Mouse (Mus musculus) right cerebral cortex, postnatal 14 days (tissue): ENCODE measurements around the gene Ak5.
A peak's percentile ranks its signal among the peaks of the same experiment; 100 is the strongest.
"Not testable (repeated sequence)": the region's sequence is repeated elsewhere in the genome, so short reads cannot be mapped to it uniquely, and the experiment has no call there.

Experiments used
- DNase-seq: peaks from one replicate; pipeline ENCODE4 v3.0.0; 2022

The Ak5 gene

DNA sequence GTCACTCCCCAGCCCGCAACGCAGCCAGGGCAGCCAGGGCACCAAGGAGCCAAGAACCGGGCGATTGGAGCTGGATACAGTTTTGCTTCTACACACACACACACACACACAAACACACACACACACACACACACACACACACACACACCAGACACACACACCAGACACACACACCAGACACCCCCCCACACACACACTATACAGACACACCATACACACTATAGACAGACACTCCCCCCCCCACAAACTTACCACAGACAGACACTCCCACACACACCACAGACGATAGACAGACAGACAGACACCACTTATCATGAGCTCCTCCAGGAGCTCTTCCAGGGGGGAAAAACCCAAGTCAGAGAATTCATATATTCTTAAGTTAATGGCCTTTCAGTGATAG is at the start of gene Ak5:
Ak5 (minus strand) TSS at position 122 of the 400 bp plus-strand sequence.
- no peak for DNase-seq

DNA sequence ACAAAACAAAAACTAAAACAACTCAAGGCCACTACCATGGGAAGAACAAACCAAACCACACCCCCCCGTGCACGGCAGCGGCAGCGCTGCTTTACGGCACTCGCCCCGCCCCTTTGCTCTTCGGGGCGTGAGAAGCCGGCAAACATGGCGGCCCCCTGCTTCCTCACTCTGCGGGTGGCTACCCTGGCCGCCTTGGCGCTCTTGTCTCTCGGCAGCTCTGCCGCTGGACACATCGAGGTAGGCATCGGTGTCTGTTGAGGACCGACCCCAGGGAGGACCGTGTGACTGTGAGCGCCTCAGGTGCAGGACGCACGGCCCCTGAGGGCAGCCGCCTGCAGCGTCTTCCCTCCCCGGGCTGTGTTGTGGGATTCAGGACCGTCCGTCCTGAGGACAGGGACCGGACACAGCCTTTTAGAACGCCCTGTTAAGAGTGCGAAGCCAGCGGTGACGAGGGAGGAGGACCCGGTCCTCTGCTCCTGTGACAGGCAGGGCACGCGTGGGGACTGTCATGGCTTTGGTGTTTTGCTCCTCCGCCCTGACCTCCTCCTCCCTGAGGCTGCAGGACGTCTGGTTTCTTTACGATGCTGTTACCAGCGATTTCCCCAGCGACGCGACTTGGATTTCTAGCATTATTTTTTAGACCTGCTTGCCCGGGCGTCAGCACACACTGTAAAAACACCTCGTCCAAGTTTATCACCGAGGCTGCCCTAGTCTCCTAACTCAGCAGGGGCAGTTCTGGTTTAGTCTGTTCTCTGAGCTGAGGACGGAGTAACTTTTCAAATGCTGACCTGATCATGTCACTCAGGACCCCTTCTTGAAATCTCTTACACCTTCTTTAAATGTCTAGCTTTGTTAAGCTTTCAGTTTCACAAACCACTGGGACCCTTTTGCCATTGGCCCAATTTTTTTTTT is 46.1 kb upstream of the Ak5 start, which contains the start of gene Pigk:
Pigk (plus strand) TSS at position 110 of the 912 bp plus-strand sequence.
- peak; percentile 88 for DNase-seq

DNA sequence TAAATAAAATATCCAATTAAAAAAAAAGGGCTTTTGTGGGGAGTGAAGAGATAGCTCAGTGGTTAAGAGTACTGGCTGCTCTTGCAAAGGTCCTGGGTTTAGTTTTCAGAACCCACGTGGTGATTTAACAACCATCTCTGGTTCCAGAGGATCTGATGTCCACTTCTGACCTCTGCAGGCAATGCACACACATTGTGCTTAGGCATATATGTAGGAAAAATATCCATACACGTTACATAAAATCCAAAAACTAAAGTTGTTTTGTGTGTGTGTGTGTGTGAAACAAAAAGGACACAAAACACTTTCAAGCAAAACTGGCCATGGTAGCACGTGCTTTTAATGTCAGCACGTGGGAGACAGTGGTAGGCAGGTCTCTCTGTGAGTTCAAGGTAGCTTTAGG is 44.8 kb upstream of the Ak5 start:
- no peak for DNase-seq

DNA sequence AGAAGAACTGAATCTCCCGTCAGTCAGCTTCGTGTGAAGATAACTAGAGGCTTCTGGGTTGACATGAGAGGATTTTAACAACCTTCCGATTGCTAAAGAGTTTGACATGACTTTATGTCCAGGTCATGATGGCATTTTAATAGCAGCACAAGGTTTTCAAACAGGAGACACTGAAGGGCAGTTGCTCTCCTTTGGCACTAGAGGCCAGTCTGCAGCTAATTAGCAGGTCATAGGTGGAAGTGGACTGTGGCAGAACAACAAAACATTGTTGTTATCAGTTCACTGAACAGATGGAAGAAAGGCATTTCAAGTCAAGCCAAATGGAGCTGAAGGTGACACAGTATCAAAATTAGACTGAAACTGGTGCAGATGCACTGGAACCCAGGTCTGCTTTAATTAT is 41.8 kb upstream of the Ak5 start:
- no peak for DNase-seq

DNA sequence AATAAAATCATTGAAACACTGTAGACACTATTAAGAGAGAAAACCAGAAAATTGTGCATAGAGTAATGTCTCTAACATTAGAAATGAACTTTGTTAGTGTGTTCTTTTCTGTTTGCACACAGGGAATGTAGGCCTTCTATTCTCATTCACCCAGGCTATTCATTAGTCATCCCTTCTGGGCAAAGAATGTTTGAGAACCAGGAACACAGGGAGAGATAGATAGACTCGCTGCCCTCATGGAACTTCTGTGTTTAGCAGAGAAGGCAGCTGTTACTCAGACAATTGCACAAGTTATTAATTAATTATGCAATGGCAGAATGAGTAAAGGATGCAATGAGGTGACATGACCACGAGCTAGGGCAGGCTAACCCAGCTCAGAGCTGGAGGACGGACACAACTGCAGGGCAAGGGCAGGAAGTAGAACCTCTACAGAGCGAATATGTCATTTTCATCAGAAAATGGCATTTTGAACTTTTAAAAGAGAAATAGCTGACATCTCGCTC is 39.2 kb upstream of the Ak5 start:
- no peak for DNase-seq

DNA sequence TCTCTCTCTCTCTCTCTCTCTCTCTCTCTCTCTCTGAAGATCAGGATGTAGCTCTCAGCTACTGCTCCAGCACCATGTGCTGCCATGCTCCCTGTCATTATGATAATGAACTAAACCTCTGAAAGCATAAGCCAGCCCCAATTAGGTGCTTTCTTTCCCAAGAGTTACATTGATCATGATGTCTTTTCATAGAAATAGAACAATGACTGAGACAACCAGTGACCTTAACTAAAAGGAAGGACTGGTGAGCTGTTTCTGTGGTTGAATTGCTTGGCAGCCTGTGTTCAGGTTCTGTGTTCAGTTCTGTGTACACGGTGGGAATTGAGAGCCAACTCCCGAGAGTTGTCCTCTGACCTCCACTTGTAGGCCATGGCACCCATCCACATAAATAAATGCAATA is 38.7 kb upstream of the Ak5 start:
- no peak for DNase-seq

DNA sequence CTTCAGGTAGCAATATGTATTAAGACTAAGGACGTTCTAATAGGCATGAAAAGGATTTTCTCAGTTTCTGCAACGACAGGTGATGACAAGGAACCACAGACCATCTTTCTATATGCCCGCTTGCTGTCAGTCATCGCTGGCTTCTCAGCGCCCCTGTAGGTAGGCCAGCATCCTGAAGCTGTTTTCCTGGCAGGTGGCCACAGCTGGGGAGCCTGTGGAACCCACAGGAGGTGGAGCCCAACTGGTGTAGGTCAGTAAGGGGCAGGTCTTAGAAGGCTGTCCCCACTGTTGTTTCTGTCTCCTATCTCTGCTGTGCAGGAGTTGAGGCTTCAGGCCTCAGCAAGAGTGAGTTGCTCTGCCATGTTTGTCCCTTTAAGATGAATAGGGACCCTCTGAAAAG is 37.7 kb upstream of the Ak5 start:
- no peak for DNase-seq

DNA sequence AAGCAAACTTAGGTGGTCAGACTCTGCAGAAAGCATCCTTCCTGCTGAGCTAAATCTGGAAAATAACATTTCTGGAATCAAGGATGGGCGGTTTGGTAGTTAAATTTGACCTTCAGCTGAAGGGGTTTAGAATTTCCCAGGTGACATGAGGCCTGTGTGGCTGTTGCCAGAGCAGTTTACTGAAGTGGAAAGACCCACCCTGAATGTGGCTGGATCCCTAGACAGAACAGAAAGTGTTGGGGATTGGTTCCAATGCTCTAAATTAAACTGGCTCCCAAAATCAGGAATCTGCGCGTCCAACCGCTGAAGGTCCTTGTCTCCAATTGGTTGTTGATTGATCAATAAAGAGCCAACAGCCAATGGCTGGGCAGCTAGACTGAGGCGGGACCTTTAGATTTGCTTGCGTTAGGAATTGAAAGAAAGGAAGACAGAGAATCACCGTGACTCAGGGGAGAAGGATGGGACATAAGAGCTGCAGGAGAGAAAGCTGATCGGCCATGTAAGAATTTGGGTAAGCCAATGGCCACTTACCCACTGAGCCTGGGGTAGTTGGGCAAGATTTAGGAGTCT is 34.2 kb upstream of the Ak5 start:
- no peak for DNase-seq

DNA sequence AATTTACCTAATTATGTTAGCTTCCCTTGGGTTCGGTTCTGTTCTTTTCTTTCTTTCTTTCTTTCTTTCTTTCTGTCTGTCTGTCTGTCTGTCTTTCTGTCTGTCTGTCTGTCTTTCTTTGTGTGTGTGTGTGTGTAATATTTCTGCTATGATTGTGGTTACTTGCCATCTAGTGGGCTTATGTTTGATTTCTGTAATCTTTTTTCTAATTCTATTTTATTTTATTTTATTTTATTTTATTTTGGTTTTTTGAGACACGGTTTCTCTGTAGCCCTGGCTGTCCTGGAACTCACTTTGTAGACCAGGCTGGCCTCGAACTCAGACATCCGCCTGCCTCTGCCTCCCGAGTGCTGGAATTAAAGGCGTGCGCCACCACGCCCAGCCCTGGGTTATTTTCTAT is 33.4 kb upstream of the Ak5 start:
- DNase-seq, result not testable (repeated sequence)

DNA sequence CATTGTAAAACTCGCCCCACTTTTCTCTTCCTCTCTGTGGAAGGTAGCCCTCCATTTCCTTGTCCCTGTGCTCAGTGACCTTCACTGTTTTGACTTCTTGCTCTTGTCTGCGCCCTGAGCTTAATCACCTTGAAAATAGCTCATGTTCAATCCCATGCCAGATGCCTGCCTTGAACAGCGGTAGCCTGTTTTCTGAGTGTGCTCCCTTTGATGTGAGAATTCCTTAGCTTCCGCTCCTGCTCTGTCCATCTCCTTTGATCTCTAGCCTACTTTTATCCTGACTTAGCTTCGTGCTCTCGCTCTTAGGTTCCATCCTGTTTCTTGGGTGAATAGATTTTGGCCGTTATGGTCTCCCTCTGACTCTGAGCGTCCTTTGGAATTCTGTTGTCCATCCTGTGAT is 31.1 kb upstream of the Ak5 start:
- no peak for DNase-seq

DNA sequence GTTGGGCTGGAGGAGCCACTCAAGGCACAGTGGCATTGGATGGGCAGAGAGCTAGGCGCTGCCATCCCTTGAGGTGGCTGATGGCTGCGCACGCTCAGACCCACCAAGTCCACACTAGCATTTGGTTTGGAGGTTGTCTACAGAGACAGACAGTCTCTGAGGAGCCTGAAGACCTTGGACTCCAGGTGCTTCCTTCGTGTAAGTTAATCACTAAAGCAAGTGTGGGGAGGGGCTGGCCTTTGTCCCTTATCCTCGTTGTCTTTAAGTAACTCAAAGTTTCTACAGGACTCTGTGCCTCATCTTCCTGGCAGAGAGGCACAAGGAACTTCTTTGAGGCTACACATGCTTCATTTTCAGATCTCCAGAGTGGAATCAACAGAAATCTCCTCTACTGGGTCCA is 29.9 kb upstream of the Ak5 start:
- no peak for DNase-seq

DNA sequence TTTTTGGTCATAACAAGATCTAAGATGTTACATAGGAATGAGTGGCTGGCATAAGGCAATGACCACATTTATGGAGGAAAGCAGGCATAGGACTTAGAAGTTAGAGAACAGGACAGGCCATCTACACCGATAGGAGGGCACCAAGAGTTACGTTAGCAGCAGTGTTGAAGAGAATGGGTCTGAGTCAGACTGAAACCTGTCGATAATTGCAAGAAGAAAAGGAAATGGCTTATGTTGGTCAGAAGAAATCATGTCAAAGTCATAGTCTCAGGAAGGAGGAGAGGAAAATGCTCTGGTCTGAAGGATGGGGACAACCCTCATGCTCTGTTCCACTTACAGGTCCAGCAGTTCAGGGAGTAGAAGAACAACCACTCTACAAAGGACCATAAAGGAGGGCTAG is 26.8 kb upstream of the Ak5 start:
- DNase-seq, result no peak

DNA sequence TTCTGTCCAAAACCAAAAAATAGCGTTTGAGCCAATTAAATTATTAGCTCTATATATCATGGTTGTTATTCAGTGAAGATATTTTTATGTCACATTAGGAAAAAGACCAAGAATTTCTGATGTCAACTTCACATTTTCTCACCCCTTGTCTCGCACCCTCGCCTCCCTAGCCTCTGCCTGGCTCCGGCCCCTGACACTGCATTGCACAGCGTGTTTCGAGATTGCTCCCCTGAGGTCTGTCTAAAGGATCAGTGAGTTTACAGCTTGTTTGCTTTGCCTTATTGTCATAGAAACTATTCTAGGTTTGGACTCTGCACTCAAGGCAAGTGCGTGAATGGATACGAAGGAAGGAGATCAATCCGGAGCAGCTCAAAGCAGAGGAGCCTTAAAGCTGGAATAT is 20.9 kb upstream of the Ak5 start:
- no peak for DNase-seq

DNA sequence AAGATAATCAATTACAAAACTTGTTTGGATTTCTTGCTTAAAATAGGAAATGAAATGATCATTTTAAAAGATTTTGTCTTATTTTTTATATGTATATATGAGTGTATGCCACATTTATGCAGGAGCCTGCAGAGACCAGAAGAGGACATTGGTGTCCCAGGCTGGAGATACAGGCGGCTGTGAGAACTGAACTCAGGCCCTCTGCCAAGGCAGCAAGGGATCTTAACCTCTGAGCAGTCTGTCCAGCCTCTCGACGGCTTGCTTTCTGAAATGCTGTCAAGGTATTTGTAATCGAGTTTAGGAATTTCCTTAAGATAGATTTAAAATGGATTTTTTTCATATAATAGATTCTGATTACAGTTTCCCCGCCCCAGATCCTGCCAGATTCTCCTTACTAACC is 20.4 kb upstream of the Ak5 start:
- no peak for DNase-seq

DNA sequence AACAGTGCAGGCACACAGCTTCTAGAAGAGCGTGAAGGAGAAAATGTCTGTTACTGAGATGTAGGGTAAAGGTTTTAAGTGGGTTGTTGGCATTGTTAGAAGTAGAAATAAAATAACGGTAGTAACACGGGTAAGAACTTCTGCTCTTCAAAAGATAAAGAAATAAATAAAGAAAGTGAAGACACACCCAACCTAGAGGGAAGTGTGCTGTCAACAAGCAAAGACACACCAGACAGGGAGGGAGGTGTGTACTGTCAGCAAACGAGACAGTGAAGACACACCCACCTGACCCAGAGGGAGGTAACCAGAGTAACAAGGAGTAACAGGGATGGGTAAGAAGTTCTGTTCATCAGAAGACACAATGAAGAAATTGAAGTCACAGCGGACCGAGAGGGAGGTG is 6.5 kb upstream of the Ak5 start:
- DNase-seq, result no peak

DNA sequence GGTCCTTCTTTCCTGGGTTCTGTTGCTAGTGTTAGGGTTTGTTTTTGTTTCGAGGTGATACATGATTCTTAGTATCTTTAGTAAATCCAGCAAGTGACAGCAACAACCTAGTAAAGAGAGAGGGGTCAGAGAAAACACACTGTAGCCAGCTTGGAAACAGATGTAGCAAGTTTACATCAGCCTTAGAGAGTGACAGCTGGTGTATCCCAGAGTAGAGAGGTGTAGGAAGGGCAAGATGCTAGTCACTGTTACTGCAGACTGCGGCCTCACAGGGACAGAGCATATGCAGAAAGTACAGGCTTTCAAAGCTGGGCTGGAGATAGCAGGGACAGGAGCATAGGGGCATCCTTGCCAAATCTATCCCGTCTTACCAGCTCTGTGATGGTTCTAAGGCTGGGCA is 1.6 kb upstream of the Ak5 start:
- no peak for DNase-seq

DNA sequence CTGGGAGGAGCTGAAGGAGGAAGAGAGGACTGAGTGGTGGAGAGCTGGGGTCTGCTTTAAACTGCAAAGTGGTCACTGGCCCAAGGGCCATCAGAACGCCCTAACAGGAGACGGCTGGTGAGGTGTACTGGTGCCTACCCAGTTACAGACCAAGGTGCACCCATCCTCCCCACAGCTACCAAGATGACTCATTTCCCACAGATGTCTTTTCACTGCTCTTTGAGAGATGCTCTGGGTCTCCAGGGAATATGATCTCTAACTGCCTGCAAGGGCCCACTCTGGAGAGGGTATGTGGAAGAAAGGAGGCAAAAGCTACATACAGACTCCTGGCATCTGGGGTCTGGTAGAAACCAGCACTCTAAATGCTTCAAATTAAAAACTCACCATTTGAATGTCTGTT is 633 bp upstream of the Ak5 start:
- no peak for DNase-seq

DNA sequence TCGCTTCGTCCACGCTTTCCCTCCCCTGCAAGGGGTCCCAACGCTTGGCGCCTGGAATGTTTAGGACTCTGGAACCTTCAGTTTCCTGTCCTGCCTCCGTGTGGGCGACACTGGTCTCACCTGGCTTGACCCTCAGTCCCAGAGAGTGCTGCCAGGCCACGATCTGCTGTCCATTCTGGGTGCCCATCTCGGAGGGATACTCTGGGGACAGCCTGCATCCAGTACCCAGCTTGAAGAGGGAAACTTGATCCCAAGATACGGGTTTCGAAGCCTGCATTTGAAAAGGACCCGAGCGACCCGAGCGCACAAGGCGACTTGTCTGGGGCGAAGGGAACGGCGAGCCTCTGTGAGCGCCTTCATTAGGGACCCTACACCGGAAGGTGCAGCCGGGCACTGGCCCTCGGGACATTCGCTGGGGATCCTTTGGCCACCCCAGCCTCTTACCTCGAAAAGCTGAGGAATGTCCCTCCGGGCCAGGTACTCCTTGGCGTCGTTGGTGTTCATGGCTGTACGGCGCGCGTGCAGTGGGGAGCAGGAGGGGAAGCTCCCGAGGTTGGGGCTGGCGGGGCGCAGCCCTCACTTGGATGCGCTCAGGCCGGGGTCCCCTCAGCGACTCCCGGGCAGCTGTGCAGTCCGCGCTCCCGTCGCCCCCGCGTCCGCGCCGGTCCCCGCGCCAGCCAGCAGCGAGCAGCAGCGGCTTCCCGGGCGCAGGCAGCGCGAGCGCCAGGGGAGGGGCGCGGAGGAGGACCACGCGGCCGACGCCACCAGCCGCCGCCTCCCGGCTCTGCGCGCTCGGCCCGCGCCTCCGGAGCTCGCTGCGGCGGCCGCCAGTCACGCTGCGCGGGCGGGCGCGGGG is 576 bp downstream of the Ak5 start:
- DNase-seq, result peak; percentile 59

DNA sequence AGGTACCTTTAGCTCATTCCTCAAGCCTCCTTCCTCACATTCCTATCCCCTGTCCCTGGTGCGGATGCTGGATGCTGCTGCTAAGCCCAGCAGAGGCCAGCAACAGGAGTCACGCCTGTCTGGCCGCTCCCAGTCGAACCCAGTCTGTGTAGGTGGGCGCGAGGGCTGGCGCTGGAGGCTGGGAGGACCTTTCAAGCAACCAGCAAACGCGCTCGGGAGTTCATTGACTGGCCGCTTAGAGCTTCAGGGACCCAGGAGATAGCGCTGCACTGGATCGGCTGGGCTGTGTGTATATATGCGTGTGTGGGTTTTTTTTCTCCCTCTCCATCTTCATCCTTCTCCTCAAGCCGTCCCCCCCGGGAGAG is 1.2 kb downstream of the Ak5 start:
- peak; percentile 26 for DNase-seq

DNA sequence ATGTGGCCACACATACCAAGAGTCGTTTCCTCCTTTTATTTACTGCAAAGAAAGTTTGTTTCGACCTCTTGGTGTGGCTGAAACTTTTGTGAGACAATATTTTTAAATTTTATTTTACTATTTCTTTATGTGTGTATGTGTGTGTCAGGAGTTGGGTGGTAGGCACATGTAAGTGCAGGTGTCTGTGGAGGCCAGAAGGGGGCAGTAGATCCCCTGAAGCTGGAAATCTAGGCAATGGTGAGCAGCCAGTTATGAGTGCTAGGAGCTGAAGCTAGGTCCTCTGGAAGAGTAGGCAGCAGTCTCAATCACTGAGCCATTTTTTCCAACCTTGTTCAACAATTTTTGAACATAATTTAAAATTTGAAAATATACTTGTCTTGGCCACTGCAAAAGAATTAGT is 9.6 kb downstream of the Ak5 start:
- DNase-seq, result no peak

DNA sequence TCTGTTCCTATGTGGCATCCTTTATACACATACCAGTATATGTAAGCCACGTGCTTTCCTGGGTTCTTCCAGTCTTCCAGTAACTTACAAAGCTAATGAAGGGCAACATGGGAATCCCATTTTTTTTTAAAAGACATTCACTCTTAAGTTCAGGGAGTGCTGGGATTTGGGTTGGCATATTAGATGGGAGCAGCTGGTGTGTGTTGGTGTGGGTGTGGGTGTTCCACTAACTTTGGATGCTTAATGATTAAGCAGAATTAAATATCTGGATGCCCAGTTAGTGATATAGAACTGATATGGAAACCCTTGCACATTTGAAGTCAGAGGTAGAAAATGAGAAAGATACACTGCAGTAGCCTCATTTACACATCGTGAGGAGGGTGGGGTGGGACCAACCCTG is 16.2 kb downstream of the Ak5 start:
- DNase-seq, result no peak

DNA sequence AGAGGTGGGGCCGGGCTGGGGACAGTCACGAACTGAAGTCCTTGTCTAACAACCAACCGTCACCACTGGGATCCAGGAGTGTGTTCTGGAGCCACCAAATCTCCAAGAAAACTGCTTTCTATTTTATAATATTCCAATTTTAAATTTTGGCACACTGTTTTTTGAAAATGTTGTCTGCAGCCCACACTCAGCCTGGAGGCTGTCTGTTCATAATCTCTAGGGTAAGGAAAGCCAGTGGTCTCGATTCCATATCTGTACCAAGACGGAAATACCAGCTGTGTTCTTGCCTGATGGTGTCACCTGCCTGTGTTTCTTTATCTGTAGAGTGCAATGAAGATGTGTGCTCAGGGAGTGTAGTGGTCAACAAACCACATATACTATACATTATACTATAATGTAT is 23.6 kb downstream of the Ak5 start:
- no peak for DNase-seq

DNA sequence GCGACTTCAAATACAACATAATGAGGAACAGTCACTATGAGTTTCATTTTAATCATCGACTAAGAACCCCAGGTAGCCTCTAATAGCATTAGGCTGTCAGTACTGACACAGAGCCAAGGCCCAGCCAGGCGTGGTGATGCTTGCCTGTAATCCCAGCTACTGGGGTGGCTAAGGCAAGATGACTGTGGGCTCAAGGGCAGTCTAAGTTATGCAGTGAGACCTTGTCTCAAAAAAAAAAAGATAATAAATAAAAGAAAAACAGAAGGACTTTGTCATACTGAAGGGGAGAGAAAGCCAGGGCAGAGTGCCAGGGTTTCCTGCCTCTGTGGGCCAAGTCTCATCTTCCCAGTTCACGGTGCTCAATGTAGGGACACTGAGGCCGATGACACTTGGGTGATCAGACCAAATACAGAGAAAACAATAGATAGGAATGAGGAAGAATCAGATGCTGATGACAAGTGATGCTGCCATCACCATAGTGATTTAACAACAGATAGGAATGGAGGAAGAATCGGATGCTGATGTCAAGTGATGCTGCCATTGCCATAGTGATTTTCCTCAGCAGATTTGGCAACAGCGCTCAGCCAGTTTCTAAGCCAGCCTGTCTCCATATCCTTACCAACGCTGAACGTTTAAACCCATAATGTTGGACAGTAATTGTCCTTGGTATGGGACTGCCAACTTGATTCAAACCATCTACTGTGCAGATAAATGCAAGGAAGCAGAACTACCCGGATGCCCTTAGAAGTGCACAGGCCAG is 42.9 kb downstream of the Ak5 start:
- no peak for DNase-seq
